Mouse (Mus musculus): Measurements from ENCODE around the gene 1600015I10Rik. TPM values are rescaled to one million over a fixed set of nuclear protein-coding genes. Genes with fewer than 3 reads are reported as not detected.

1600015I10Rik gene
- polyA plus RNA-seq, 1 experiment from 2014 or later, result not detected

DNA sequence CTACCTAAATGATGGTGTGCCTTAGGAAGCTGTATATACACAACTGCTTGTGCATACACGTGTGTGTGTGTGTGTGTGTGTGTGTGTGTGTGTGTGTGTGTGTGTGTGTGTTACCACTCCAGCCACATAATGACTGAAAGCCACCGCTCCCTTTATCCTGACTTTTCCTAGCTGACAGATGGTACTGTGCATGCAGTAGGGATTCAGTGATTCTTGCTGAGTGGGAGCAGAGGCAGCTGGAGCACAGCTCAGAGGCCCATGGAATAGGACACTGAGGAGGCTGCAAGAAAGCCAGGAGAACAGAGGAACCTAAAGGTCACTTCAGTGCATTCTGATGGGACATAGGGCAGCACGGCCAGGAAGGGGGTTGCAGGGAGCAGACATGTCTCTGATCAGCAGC is 52.6 kb downstream of the 1600015I10Rik start:
- no peaks in the 10 kb centered on the region for H3K36me3 ChIP-seq (ENCODE audit: control insufficient read depth, insufficient read depth)
- ATAC-seq, result no peak
- 79% methylated on average over 3 of the region's 3 CpGs for WGBS

More for the DNA sequence above, 52.6 kb downstream of the 1600015I10Rik start:
- Histone ChIP-seq H3K27ac (ENCODE audit: low read depth, low read length) (no peak overlapping the region), H3K27me3 (replicated peaks; ENCODE audit: control insufficient read depth, insufficient read depth, low read length) (no peaks in the 10 kb centered on the region), H3K9me3 (ENCODE audit: control insufficient read depth) (no peaks in the 10 kb centered on the region), H3K9ac (ENCODE audit: low read depth, low read length) (no peak overlapping the region), H3K4me3 (ENCODE audit: low read depth, low read length) (no peak overlapping the region), H3K4me1 (replicated peaks; ENCODE audit: control insufficient read depth, insufficient read depth, low read length) (no peaks in the 10 kb centered on the region), H3K4me2 (replicated peaks; ENCODE audit: low read depth) (no peak overlapping the region)
- no peak for TF ChIP-seq CTCF (IDR thresholded peaks at IDR 0.05; ENCODE audit: low read depth)

Other genes with a start within 250 kb of the 1600015I10Rik start
- gene Gimap4, start 245.3 kb upstream of the 1600015I10Rik start, polyA plus RNA-seq (2015; fragmentation: Nextera tagmentation; extraction: Ambion mirVana), result 9.6 and 11.3 TPM in 2 replicates
- 13.6 and 15.8 TPM in 2 replicates for gene Gimap6, start 221.7 kb upstream of the 1600015I10Rik start, polyA plus RNA-seq (2015; fragmentation: Nextera tagmentation; extraction: Ambion mirVana)
- 1.3 and 2.3 TPM in 2 replicates for gene Gm28053, start 211.3 kb upstream of the 1600015I10Rik start, polyA plus RNA-seq (2015; fragmentation: Nextera tagmentation; extraction: Ambion mirVana)
- 0.09 and 0.16 TPM in 2 replicates for gene Gimap7, start 211.3 kb upstream of the 1600015I10Rik start, polyA plus RNA-seq (2015; fragmentation: Nextera tagmentation; extraction: Ambion mirVana)
- 15.2 and 17.8 TPM in 2 replicates for gene Gimap1, start 190.8 kb upstream of the 1600015I10Rik start, polyA plus RNA-seq (2015; fragmentation: Nextera tagmentation; extraction: Ambion mirVana)
- 8.4 and 10.6 TPM in 2 replicates for gene Gimap5, start 183.7 kb upstream of the 1600015I10Rik start, polyA plus RNA-seq (2015; fragmentation: Nextera tagmentation; extraction: Ambion mirVana)
- 0.58 and 0.64 TPM in 2 replicates for gene Gimap3, start 159.0 kb upstream of the 1600015I10Rik start, polyA plus RNA-seq (2015; fragmentation: Nextera tagmentation; extraction: Ambion mirVana)
- gene Tmem176a, start 89.0 kb upstream of the 1600015I10Rik start, polyA plus RNA-seq (2015; fragmentation: Nextera tagmentation; extraction: Ambion mirVana), result 180 and 193 TPM in 2 replicates
- gene Tmem176b, start 88.4 kb upstream of the 1600015I10Rik start, polyA plus RNA-seq (2015; fragmentation: Nextera tagmentation; extraction: Ambion mirVana), result 319 and 320 TPM in 2 replicates
- gene Aoc1, start 57.0 kb upstream of the 1600015I10Rik start, polyA plus RNA-seq (2015; fragmentation: Nextera tagmentation; extraction: Ambion mirVana), result 101 and 106 TPM in 2 replicates
- gene Doxl2, start 45.1 kb downstream of the 1600015I10Rik start, polyA plus RNA-seq (2015; fragmentation: Nextera tagmentation; extraction: Ambion mirVana), result not detected in 2 replicates
- gene Svs1, start 57.0 kb downstream of the 1600015I10Rik start, polyA plus RNA-seq (2015; fragmentation: Nextera tagmentation; extraction: Ambion mirVana), result not detected in 2 replicates
- gene Gpnmb, start 106.7 kb downstream of the 1600015I10Rik start, polyA plus RNA-seq (2015; fragmentation: Nextera tagmentation; extraction: Ambion mirVana), result 1.0 and 1.2 TPM in 2 replicates
- gene Malsu1, start 143.9 kb downstream of the 1600015I10Rik start, polyA plus RNA-seq (2015; fragmentation: Nextera tagmentation; extraction: Ambion mirVana), result 86.5 and 86.9 TPM in 2 replicates

Measured in intestine, postnatal 0 days (tissue).